Mouse (Mus musculus): ENCODE data around the gene Zbtb40.

DNA sequence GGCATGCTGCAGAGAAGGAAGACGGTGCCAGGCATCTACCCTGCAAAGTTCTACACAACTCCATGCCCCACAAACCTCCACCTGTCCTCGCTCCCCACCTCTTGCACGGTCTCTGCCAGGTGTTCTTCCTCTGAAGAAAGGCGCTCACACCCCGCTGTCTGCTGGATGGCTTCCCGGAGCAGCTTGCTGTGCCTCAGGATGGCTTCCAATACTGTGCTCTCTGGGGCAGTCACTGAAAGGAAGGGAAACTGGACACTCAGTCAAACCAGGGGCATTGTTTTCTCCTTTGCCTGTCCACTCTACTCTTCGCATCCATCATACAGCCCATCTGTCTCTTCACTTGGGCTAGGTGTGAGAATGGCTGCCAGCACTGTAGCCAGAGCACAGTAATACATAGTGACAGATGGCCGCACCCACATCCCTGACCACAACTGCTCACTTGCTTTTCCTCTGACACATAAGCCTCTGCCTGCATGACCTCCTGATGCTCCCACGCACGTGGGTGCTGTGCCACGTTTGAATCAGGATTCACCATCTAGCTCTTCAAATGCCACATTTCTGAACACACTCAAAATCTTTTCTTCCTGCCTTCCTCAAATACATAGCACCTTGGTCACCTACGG, 50.8 kb downstream of the Zbtb40 start:
- TF ChIP-seq CTCF (IDR thresholded peaks at IDR 0.05; ENCODE audit: borderline replicate concordance, extremely low read depth, insufficient read depth, insufficient read length) (no peak), POLR2A (IDR thresholded peaks at IDR 0.05; ENCODE audit: borderline replicate concordance, extremely low read depth, insufficient read depth, insufficient read length, poor library complexity, severe bottlenecking) (no peak)

All from brain, embryonic 14.5 days (tissue).